Mouse (Mus musculus): ENCODE results near the gene Gm5136.
A peak's percentile ranks its signal among the peaks of the same experiment; 100 is the strongest.

Gene Gm5136

DNA sequence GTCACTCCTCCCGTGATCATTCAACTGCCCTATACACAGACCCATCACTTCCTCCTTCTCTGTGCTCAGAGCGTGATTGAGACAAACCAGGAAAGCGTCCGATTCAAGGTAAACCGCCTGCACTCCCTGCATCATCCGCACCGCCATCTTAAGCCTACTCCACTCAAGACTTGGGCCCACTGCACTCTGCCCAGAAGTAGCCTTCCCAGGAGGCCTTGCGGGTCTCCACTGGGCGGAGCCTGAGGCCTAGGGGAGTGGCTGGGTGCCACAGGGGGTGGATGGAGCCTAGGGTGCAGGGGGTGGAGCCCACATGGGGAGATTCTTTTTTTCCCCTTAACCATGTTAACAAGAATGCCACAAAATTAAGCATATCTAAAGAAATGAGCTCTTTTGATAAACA, at the start of gene Gm5136:
Gene Gm5136, minus strand, starts transcription at position 215 of the 400 bp plus-strand sequence.
- DNase-seq (ENCODE audit: low spot score in 2 of 2): no peak

GRCm38 (mm10) chr10:108743759-108744158, 43.8 kb upstream of the Gm5136 start:
- no peak for DNase-seq (ENCODE audit: low spot score in 2 of 2)

DNA sequence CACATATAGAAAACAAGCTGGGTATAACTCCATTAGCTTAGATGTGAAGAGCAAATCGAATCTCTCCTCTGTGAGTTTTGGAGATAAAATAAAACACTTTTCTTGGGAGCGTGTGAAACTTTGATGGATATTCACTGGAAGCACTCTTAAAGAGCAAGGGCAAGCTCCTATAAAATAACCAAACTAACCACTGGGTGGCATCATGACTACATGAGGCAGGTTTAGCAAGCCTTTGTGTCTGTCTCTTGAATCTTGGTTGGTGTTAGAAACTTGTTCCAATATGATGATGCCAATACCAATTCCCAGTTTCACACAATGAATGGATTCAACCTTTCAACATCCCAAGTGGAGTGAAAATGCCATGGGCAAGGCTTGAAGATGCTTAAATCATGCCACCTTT, 34.0 kb upstream of the Gm5136 start:
- peak in 1 of 2 experiments; percentile 25 for DNase-seq (ENCODE audit: low spot score in 2 of 2)

DNA sequence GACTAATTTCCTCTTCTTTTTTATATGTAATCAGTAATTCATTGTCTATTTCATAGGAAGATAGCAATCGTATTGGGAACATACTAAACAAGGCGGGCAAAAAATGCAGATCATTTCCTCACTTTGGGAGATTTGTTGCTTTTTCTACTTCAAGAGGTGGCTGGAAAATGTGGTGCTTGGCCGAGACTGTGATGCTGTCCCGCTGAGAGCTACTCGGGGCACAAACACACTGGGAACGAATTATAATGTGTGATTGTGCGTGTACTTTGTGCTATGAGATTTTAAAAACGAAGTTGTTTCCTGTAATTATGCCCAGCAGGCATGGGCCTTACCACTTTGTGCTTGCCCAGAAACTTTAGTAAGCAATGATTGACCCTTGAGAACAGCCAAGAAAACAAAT, 29.0 kb upstream of the Gm5136 start:
- no peak for DNase-seq (ENCODE audit: low spot score in 2 of 2)

DNA sequence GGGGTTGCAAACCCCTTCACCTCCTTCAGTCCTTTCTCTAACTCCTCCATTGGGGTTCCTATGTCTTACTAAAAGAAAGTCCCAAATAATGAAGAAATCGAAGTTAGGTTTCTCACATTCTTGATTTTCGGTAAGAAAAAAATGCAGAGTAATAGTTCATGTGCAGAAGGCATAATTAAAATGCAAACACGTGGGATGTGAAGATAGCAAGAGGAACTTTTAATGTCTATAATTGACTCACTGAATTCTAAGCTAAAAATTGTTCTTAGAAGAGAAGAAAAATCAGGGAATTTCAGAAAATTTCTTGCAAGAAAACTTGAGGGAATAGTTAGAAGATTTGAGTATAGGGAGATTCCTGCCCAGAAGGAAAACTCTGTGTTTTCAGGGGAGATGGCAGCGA, 26.4 kb upstream of the Gm5136 start:
- DNase-seq (ENCODE audit: low spot score in 2 of 2): no peak

DNA sequence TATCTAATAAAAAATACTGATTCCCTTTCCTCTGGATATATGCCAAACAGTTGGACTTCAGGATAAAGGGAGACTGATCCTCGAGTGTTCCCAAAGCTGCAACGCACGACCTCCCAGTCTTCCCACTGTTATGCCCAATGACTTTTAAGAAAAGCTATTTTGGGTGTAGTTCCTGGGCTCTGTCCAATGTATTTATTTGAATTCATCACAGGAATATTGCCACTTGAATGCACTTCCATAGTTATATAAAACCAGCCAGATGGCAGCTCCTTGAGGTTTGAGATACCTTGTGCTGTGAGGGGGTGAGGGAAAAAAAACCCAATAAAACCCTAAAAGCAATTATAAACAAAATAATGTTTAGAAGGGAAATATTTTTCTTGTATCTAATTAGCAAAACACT, 24.9 kb upstream of the Gm5136 start:
- DNase-seq (ENCODE audit: low spot score in 2 of 2): no peak

- no peak for DNase-seq (ENCODE audit: low spot score in 2 of 2)
These were observed 10.6 kb upstream of the Gm5136 start for GRCm38 (mm10) chr10:108710514-108710913.

- no peak for DNase-seq (ENCODE audit: low spot score in 2 of 2)
These were observed 5.7 kb upstream of the Gm5136 start for GRCm38 (mm10) chr10:108705658-108706057.

DNA sequence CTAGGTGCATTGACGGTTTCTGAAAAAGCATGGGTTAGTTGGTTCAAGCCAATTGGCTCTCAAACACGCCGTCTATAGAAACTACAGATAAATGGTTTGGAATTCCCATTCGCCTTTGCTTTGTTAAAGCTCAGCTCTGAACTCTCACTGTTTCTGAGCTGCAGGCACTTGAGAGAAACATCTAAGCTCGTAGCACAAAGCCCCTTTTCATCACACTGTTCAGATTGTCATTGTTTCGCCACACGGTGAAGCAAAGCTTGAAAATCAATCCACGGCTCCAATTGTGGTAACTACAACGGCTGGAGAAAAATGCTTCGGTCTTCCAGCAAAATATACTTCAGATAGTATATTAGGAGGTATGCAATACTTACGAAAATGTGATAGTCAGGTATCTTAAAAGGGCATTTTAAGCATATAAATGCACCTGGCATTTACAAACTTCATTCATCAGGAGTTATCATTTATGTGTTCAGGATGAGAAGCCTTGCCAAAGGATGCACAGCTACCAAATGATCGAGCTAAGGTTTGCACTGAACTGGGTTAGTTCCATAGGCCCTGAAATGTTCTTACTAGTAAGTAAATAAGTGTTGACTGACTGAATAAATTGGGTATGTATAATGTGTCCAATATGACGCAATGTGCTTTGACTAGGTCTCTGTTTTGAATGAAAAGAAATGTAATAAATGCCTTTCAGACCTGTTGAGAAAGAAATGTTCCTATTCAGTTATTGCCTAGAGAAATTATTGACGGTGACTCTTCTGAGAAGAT, 1.6 kb upstream of the Gm5136 start:
- DNase-seq (ENCODE audit: low spot score in 2 of 2): no peak

GRCm38 (mm10) chr10:108697062-108697461, 2.9 kb downstream of the Gm5136 start:
- DNase-seq (ENCODE audit: low spot score in 2 of 2): no peak

DNA sequence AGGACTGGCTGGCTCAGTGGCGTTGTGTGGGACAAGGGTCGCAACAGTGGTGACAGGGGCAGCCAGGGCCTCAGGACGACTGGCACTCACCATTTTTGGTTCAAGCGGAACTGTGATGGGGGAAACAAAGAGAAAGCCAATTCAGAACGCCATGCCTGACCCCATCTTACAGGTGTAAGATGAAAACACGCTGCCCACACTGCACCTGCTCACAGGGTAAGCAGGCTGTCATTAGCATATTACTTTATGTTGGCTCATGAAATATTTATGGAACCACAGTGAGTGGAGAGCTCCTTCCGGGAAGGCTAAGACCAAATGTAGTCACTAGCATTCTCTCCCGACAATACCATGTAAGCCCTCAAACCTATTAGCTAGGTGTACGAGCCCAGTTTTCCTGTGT, 9.0 kb downstream of the Gm5136 start:
- no peak for DNase-seq (ENCODE audit: low spot score in 2 of 2)

DNA sequence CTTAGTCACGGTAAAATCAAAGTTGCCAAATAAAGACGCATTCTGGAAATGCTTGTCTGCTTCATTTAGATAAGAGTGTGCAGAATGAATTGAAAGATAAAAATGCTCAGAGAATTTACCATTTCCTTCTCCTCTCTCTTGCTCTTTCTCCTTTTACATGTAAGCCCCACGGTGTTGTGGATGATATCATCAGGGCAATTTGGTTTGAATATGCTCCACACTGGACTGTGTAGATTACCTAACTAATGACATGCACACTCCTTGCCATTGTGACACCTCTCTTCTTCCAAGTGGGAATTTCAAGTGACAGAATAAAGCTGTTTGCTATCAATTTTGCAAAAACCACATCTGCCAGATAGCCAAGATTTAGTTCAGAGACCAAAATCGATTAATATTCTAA, 13.3 kb downstream of the Gm5136 start:
- DNase-seq (ENCODE audit: low spot score in 2 of 2): no peak

GRCm38 (mm10) chr10:108679675-108680390, 20.1 kb downstream of the Gm5136 start:
- peak in 1 of 2 experiments; percentile 7 for DNase-seq (ENCODE audit: low spot score in 2 of 2)

DNA sequence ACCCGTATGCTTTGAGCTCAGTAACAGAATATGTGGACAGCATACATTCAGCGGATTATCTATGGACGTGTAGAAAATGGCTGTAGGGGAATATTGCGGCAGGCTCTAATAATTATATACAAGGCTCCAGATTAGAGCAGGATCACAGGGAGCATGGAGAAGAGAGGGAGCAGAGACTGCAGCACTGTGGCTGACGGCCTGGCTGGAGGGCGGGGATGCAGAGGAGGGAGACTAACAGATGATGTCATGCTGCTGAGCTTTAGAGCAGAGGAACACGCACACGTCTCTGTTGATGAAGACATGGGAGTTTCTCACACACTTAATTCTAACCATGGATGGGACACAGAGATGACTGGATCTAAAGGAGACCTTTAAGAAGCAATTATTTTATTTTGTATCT, 22.9 kb downstream of the Gm5136 start:
- DNase-seq (ENCODE audit: low spot score in 2 of 2): no peak

GRCm38 (mm10) chr10:108668944-108669343, 31.0 kb downstream of the Gm5136 start:
- DNase-seq (ENCODE audit: low spot score in 2 of 2): no peak

GRCm38 (mm10) chr10:108660295-108660694, 39.7 kb downstream of the Gm5136 start:
- no peak for DNase-seq (ENCODE audit: low spot score in 2 of 2)

GRCm38 (mm10) chr10:108658300-108658699, 41.7 kb downstream of the Gm5136 start:
- no peak for DNase-seq (ENCODE audit: low spot score in 2 of 2)

- no peak for DNase-seq (ENCODE audit: low spot score in 2 of 2)
These were observed 42.3 kb downstream of the Gm5136 start for GRCm38 (mm10) chr10:108657669-108658068.

DNA sequence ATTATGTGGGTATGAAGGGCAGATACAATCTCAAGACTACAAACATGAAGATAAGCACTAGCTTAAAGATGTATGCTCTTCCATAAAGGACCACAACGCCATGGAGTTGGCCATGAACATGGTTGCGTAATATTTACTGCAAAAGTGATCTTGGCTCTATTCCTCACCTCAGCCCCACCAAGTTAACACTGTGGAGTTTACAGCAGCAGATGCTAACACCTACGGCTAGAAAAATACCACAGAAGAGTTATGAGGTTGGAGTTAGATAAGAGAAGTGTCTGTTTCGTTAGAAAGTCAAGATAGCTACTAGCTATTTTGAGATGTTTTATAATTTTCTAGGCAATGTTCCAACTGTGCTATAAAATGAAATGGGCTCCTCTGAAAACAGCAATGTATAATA, 43.1 kb downstream of the Gm5136 start:
- DNase-seq (ENCODE audit: low spot score in 2 of 2): no peak

DNA sequence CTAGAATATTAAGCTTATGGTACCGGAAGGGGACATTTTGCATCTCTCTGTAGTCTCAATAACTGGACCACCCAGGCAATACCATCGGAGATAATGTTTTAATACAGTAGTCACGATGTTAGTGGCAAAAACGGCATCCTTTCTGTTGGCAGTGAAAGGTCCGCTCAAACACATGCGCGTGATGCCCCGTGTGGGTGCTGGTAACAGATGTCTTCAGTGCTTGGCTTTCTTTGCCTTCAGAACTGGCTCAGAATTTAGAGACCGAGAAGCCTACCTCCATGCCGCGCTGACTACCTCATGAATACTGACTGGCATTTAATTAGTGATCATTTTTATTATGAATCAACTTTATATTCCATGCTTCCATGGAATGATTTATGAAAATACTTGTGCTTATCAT, 44.9 kb downstream of the Gm5136 start:
- DNase-seq (ENCODE audit: low spot score in 2 of 2): no peak

- no peak for DNase-seq (ENCODE audit: low spot score in 2 of 2)
These were observed 47.1 kb downstream of the Gm5136 start for GRCm38 (mm10) chr10:108652831-108653230.

DNA sequence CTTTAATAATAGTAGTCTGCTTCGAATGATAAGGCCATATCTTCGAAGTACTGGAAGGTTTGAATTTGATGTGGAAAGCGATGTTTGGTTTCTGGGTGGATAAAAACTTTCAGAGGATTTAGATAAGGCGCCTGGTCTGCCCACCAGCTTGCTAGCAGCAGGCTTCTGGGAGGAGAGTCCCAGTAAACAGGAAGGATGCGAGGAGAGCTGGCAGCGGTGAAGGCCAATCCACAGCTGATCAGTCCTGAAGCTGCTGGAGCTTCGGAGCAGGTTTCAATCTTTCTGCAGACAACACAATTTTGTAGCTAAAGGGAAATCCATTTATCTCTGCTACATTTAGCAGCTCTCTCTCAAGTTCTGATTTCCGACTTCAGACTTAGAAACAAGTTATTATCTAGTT, 47.9 kb downstream of the Gm5136 start:
- DNase-seq (ENCODE audit: low spot score in 2 of 2): no peak

DNA sequence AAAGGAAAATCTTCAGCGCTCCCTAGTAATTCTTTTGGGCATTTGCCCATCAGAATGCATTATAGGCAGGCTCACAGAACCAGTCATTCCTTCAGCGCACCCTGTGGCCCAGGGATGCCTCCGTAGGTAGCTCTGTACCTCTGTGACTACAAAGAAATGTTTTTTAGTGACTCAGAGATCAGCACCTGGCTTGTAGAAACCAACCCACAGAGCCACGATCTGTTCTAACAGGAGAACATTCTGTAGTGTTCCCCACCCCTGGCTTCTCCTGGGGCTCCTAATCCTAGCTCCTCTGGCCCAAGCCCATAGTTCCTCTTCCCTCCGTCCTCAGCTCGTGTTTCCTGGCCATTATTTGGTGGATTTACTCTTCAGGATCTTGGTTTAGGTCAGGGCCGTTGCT, 50.8 kb downstream of the Gm5136 start:
- no peak for DNase-seq (ENCODE audit: low spot score in 2 of 2)

Data from cerebellum, postnatal 4 days (tissue).